Mouse (Mus musculus) adrenal gland, postnatal 25 days (tissue): ENCODE results near the gene Speg. TPM values are rescaled to one million over a fixed set of nuclear protein-coding genes. Genes with fewer than 3 reads are reported as not detected.
A peak's percentile ranks its signal among the peaks of the same experiment; 100 is the strongest.

Experiments used
- DNase-seq: peaks from one replicate; pipeline ENCODE4 v3.0.0; 2021; ENCODE audit warnings: mixed read lengths
- total RNA-seq: library from RNA; stranded (reverse); gene quantifications from 2 replicates; pipeline ENCODE4 v1.2.3, GENCODE M21; 2021

Gene Speg
- total RNA-seq, 1 experiment from 2014 or later = 18.1 TPM

DNA sequence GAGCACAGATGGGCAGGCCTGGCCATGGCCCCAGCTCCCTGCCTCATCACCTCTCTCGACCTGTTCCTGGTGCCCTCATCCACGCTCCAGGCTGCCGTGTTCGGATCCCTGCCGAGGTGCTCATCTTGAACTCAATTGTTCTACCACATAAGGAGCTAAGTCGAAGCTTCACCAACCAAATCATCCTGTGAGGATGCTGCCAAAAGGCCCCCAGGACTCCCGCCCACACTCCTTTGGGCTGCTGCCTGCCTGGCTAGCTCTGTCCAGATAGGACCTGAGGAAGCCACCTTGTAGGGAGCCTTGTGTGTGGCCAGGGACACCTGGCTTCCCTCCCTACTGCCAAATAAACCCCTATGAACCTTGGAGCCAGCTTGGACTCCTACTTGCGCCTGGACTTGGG, 67.7 kb downstream of the Speg start:
- no peak for DNase-seq

- no peak for DNase-seq
These were observed 68.3 kb downstream of the Speg start for GRCm38 (mm10) chr1:75443247-75444024.

GRCm38 (mm10) chr1:75444208-75444607, 69.1 kb downstream of the Speg start:
- DNase-seq = no peak

DNA sequence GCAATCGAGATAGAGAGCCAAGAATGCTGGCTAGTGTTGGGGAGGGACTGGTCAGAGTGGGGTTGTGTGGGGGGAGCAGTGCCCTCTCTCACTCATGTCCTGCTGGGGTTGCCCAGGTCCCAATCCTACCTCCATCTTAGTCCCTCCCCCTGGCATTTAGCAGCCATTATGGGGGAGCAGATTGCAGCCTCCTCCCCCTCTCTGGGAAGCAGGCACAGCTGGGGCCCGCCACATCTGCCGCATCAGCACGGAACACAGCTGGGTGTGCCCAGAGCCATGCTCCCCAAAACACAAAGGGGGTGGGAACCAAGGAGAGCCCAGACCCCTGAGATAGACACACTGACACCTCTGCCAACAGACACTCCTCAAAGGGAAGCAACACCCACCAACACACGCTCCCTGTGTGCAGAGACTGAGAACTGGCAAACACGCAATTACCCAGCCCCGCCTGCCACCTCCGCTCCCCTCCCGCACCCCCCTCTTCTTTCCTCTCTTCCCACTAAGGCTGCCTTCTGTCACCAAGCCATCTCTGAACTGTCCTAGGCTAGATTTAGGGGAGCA, 70.1 kb downstream of the Speg start:
- no peak for DNase-seq

- peak; percentile 75 for DNase-seq
These were observed 70.9 kb downstream of the Speg start for GRCm38 (mm10) chr1:75445751-75446611.

GRCm38 (mm10) chr1:75446656-75447055, 71.6 kb downstream of the Speg start:
- no peak for DNase-seq

DNA sequence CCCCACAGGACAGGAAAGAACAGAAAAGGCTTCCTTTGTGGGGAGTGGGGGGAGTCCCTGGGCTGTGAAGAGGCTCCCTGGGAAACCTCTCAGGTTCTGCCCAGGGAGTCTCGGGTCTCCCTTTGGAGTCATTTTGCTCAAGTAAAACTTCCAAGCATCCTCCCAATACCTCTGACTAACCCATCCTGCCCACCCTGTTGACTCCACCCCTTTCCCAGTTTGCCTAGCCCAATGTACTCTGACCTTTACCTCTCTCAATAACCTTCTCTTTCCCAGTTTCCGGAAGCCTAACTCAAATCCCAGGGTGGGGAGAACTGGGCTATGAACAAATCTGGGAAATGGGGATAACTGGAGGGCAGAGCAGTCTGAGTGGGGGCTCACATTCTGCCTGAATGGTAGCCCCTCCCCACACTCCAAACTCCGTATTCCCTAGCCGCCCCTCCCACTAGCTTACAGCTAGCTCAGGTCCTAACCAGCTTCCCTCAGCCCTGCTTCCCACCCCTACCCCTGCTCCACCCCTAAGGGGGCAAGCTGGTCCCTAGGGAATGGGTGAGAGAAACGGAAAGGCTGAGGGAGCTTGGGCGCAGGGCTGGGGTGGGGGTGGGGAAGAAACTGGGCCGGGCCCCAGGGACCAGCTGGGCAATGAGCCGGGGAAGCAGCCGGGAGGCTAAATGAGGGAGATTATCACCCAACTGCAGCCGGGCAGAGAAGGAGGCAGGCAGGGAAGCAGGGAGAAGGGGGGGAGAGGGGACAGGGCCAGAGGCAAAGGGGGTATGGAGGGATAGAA, 72.4 kb downstream of the Speg start:
- DNase-seq = no peak

GRCm38 (mm10) chr1:75448052-75448431, 72.9 kb downstream of the Speg start:
- no peak for DNase-seq

DNA sequence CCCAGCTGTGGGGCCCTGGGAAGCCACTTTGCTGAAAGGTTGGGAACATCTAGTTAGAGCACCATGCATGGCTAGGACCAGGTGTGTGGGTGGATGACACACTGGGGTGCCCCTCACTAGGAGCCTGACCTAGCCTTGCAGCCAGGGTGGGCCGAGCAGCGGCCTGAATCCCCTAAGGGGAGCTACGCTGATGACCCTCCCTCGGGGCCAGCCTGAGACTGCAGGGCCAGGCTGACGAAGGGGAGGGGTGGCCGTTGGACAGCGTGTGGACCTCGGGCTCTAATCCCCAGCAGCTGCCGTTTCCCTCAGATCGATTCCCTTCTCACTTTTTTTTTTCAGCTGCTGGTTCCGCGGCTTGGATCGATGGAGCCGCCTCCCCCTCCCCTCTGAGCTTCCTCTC, 73.8 kb downstream of the Speg start:
- no peak for DNase-seq

- DNase-seq = no peak
These were observed 74.5 kb downstream of the Speg start for GRCm38 (mm10) chr1:75449377-75450135.

GRCm38 (mm10) chr1:75450314-75451005, 75.4 kb downstream of the Speg start, which contains the start of gene Asic4:
TSS of gene Asic4 (plus strand) at chr1:75450436.
- no peak for DNase-seq

DNA sequence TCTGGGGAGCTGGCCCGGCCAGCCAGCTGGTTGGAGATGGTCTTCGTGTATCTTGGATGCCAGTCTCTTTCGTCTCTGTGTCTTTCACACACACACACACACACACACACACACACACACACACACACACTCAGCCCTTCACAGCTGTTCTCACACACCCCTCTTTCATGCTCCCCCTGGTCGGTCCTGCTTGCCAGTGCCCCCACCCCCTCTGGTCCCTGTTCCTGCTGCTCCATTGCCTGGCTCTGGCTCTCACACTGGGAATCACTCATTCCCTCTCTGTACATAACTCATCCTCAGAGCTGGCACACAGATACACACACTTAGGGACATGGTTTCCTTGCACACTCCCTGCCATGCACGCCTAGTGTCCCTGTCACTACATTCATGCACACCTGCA, 76.8 kb downstream of the Speg start:
- no peak for DNase-seq

DNA sequence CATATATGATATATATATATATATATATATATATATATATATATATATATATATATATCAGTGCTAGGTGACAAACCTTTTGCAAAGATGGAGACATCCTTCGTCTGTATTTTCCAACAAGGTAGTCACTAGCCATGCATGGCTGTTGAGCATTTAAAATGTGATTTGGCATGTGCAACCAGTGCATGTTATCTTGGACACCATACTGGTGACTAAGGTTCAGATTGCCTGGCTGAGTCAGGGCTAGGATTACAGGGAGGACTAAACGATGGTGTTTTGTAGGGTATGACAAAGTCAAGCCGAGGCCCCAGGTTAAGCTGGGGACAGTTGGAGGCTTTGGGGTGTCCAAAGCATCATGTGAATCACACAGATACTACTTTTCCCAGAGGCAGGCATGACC, 80.3 kb downstream of the Speg start:
- no peak for DNase-seq

- DNase-seq = no peak
These were observed 80.9 kb downstream of the Speg start for GRCm38 (mm10) chr1:75455948-75456347.

- DNase-seq = no peak
These were observed 81.9 kb downstream of the Speg start for GRCm38 (mm10) chr1:75456746-75457564.

- no peak for DNase-seq
These were observed 82.6 kb downstream of the Speg start for GRCm38 (mm10) chr1:75457710-75458024.

DNA sequence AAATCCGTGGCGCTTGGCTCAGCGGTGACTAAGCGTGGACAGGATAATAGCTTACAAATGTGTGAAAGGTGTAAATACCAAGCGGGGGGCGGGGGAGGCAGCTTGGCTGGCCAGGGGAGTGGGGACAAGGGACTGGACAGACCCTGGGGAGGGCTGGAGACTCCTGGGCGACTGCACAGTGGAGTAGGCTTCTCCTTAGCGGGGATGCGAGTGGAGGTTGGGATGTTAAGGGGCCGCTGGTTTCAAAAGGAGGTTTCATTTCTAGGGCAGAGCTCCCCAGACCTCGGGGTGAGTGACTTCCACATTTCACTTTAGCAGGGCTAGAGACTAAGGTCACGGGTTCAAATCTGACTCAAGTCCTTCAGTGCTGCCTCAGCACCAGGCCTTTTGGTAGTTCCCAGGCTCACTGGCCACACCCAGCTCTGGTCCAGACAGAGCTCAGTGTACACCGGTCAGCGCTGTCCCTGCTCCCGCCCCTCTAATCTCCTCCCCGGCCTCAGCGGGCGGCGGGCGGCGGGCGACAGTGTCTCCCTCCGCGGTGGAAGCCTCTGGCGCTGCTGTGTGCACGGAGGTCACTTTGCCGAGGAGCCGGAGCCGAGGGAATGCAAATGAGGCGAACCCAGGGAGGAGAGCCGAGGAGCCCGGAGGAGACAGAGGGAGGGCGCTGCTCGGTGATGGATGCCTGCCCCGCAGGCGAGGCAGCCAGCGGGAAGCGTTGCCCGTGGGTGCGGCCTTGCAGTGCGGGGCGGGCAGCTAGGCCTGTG, 83.1 kb downstream of the Speg start:
- peak; percentile 52 for DNase-seq

GRCm38 (mm10) chr1:75458789-75459684, 83.9 kb downstream of the Speg start:
- DNase-seq = no peak
